ENCODE assay signal across 7 mouse cellular contexts in the genomic region with DNA sequence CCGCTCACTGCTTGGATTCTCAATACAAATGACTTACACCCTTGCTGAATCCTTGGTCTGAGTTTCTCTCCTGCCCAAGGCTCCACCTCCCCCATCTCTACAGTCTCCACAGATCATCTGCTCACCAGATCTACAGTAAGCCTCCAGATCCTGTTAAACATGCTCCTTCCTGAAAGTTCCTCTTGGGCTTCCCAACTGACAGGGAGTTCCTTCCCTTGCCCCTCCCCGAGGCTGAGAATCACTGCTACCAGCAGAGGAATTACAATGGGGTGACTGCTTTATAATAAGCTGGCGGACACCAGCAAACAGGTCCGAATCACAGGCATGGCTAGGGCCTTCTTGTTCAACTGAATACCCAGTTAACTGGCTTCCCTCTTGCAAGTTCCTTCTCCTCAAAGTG. TPM values are rescaled to one million over a fixed set of nuclear protein-coding genes. Genes with fewer than 3 reads are reported as not detected.
DNase-seq lines count a peak whose midpoint lies in the region; ATAC-seq and TF ChIP-seq lines count a peak whose summit lies in the region.

No protein-coding gene starts in this region.

- no peaks in the 10 kb centered on the region for H3K27me3 ChIP-seq in intestine, embryonic 15.5 days (replicated peaks)
- no peaks in the 10 kb centered on the region for H3K27me3 ChIP-seq in intestine, embryonic 16.5 days (replicated peaks; ENCODE audit: control insufficient read depth, insufficient read depth, low read length)
- no peaks in the 10 kb centered on the region for H3K27me3 ChIP-seq in kidney, embryonic 15.5 days
- no peaks in the 10 kb centered on the region for H3K27me3 ChIP-seq in lung, postnatal 0 days (replicated peaks; ENCODE audit: insufficient read depth, low read length)

- no peaks in the 10 kb centered on the region for H3K9me3 ChIP-seq in intestine, embryonic 15.5 days
- H3K9me3 ChIP-seq in intestine, embryonic 16.5 days (ENCODE audit: control insufficient read depth, low read length) = no peaks in the 10 kb centered on the region
- H3K9me3 ChIP-seq in kidney, embryonic 15.5 days (replicated peaks) = no peaks in the 10 kb centered on the region
- H3K9me3 ChIP-seq in lung, postnatal 0 days (ENCODE audit: low read length) = no peaks in the 10 kb centered on the region

- no peak for TF ChIP-seq CTCF in lung, postnatal 0 days (IDR thresholded peaks at IDR 0.05)

- no peak for TF ChIP-seq EP300 in lung, postnatal 0 days (IDR thresholded peaks at IDR 0.05)

- H3K4me2 ChIP-seq in intestine, embryonic 15.5 days (replicated peaks) = no peak overlapping the region
- H3K4me2 ChIP-seq in intestine, embryonic 16.5 days (ENCODE audit: low read depth, low read length) = no peak overlapping the region
- no peak overlapping the region for H3K4me2 ChIP-seq in kidney, embryonic 15.5 days
- no peak overlapping the region for H3K4me2 ChIP-seq in lung, postnatal 0 days (replicated peaks; ENCODE audit: low read depth, low read length)

- 0 out of 2 replicates have a peak, but pooled peaks cover 3% of the 10 kb centered on the region for H3K4me1 ChIP-seq in intestine, embryonic 15.5 days (replicated peaks)
- 0 out of 2 replicates have a peak, but pooled peaks cover 2% of the 10 kb centered on the region for H3K4me1 ChIP-seq in intestine, embryonic 16.5 days (ENCODE audit: control insufficient read depth, insufficient read depth, low read length)
- H3K4me1 ChIP-seq in brown adipose tissue, adult 24 weeks (ENCODE audit: control insufficient read depth, insufficient read depth, insufficient read length, low read length) = peaks cover 8% of the 10 kb centered on the region
- 0 out of 2 replicates have a peak, but pooled peaks cover 7% of the 10 kb centered on the region for H3K4me1 ChIP-seq in kidney, embryonic 15.5 days
- H3K4me1 ChIP-seq in lung, postnatal 0 days (ENCODE audit: insufficient read depth, low read depth, low read length) = 0 out of 2 replicates have a peak, but pooled peaks cover 3% of the 10 kb centered on the region

- ATAC-seq in intestine, embryonic 15.5 days = no peak
- ATAC-seq in intestine, embryonic 16.5 days = no peak
- no peak for ATAC-seq in kidney, embryonic 15.5 days (replicated peaks; ENCODE audit: low FRiP score)
- 0 out of 2 replicates have a peak, but pooled peaks have one; percentile 35 for ATAC-seq in lung, postnatal 0 days

- WGBS in intestine, embryonic 15.5 days = 68% methylated on average over 4 of the region's 4 CpGs
- 70% methylated on average over 4 of the region's 4 CpGs for WGBS in intestine, embryonic 16.5 days
- 66% methylated on average over 4 of the region's 4 CpGs for WGBS in kidney, embryonic 15.5 days
- WGBS in lung, postnatal 0 days = 61% methylated on average over 4 of the region's 4 CpGs

- DNase-seq in lung, postnatal 0 days (ENCODE audit: low spot score) = peak; percentile 11
- no peak for DNase-seq in thymus, postnatal 25 days
- no peak for DNase-seq in cerebellum, adult 9-10 months

- no peaks in the 10 kb centered on the region for H3K36me3 ChIP-seq in intestine, embryonic 15.5 days
- H3K36me3 ChIP-seq in intestine, embryonic 16.5 days (ENCODE audit: control insufficient read depth, insufficient read depth, low read length) = no peaks in the 10 kb centered on the region
- no peaks in the 10 kb centered on the region for H3K36me3 ChIP-seq in kidney, embryonic 15.5 days
- no peaks in the 10 kb centered on the region for H3K36me3 ChIP-seq in lung, postnatal 0 days (ENCODE audit: insufficient read depth, low read length)

- 0 out of 2 replicates have a peak overlapping the region, but pooled peaks have one; percentile 13 for H3K27ac ChIP-seq in intestine, embryonic 15.5 days
- H3K27ac ChIP-seq in intestine, embryonic 16.5 days (ENCODE audit: low read length) = no peak overlapping the region
- peak overlapping the region; percentile 68 for H3K27ac ChIP-seq in brown adipose tissue, adult 24 weeks (replicated peaks; ENCODE audit: low read depth, low read length)
- peak overlapping the region; percentile 32; the same call in 1 of the 2 replicates for H3K27ac ChIP-seq in kidney, embryonic 15.5 days
- 0 out of 2 replicates have a peak overlapping the region, but pooled peaks have one; percentile 51 for H3K27ac ChIP-seq in lung, postnatal 0 days (ENCODE audit: low read length)

- no peak overlapping the region for H3K4me3 ChIP-seq in intestine, embryonic 15.5 days (replicated peaks)
- no peak overlapping the region for H3K4me3 ChIP-seq in intestine, embryonic 16.5 days (ENCODE audit: low read length)
- H3K4me3 ChIP-seq in brown adipose tissue, adult 24 weeks (ENCODE audit: insufficient read depth, low read depth, low read length) = no peak overlapping the region
- no peak overlapping the region for H3K4me3 ChIP-seq in kidney, embryonic 15.5 days (replicated peaks)
- no peak overlapping the region for H3K4me3 ChIP-seq in lung, postnatal 0 days (ENCODE audit: low read depth, low read length)

- H3K9ac ChIP-seq in intestine, embryonic 15.5 days = no peak overlapping the region
- no peak overlapping the region for H3K9ac ChIP-seq in intestine, embryonic 16.5 days (ENCODE audit: low read depth, low read length)
- no peak overlapping the region for H3K9ac ChIP-seq in kidney, embryonic 15.5 days
- no peak overlapping the region for H3K9ac ChIP-seq in lung, postnatal 0 days (replicated peaks; ENCODE audit: low read depth)

RNA-seq across cellular contexts. Expression of gene Cdk5r1, which starts 46.6 kb away (rescaled TPM):
- 1.4 and 1.8 TPM in 2 replicates for polyA plus RNA-seq in intestine, embryonic 15.5 days (2015; fragmentation: Nextera tagmentation; extraction: Ambion mirVana)
- polyA plus RNA-seq in intestine, embryonic 16.5 days (2015; fragmentation: Nextera tagmentation; extraction: Ambion mirVana) = 0.87 and 0.88 TPM in 2 replicates
- polyA plus RNA-seq in brown adipose tissue, adult 24 weeks (2012; ENCODE audit: insufficient read depth, insufficient read length, missing spikeins) = not detected in 2 replicates
- polyA plus RNA-seq in kidney, embryonic 15.5 days (2015; fragmentation: Nextera tagmentation; extraction: Ambion mirVana) = 1.1 and 1.3 TPM in 2 replicates
- polyA plus RNA-seq in lung, postnatal 0 days (2015; fragmentation: Nextera tagmentation; extraction: Ambion mirVana) = 0.39 and 0.48 TPM in 2 replicates
